Mouse (Mus musculus) CH12.LX (cell line): ENCODE measurements around the gene Rasal1. TPM values are rescaled to one million over a fixed set of nuclear protein-coding genes. Genes with fewer than 3 reads are reported as not detected.

Experiments used
- DNase-seq: peaks from one replicate; pipeline ENCODE4 v3.0.0-alpha.2; 2013; ENCODE audit errors: extremely low read depth
- H3K27ac ChIP-seq: 2 replicates; pipeline ENCODE4 v1.5.1; 2012; ENCODE audit warnings: low read depth, mild to moderate bottlenecking, control low read depth, moderate library complexity; ENCODE audit not compliant: insufficient read depth
- H3K27me3 ChIP-seq: replicated peaks from 2 replicates; pipeline ENCODE3; 2012; ENCODE audit warnings: inconsistent platforms
- H3K36me3 ChIP-seq, 2 experiments: replicated peaks in 1 of 2; 2 replicates each; pipeline versions ENCODE3 to v1.6.1; 2012; ENCODE audit warnings: inconsistent platforms in 1 of 2, low read length in 1 of 2, mild to moderate bottlenecking in 1 of 2, mixed read lengths in 1 of 2, moderate library complexity in 1 of 2; ENCODE audit not compliant: control insufficient read depth in 1 of 2, insufficient read depth in 1 of 2
- H3K4me1 ChIP-seq, 2 experiments: 2 replicates each; pipeline ENCODE4 v1.6.1; 2012; ENCODE audit warnings: inconsistent platforms in 1 of 2, moderate library complexity in 1 of 2; ENCODE audit not compliant: insufficient read depth in 2 of 2, control insufficient read depth in 1 of 2
- H3K4me2 ChIP-seq: 2 replicates; pipeline ENCODE4 v1.6.1; 2012; ENCODE audit warnings: low read depth, mild to moderate bottlenecking, control low read depth; ENCODE audit not compliant: poor library complexity, insufficient read depth, severe bottlenecking
- H3K4me3 ChIP-seq, 3 experiments: fragments of 150-350 bp in 1 of 3; sonication (generic) in 1 of 3; replicated peaks in 1 of 3; 2 replicates each; pipeline versions ENCODE3 to v1.5.1; 2011 to 2012; ENCODE audit warnings: low read depth in 2 of 3, low read length in 2 of 3, mild to moderate bottlenecking in 2 of 3, moderate library complexity in 2 of 3, control low read depth in 1 of 3, improper control_type of control experiment in 1 of 3, inconsistent platforms in 1 of 3, mixed read lengths in 1 of 3; ENCODE audit not compliant: poor library complexity in 1 of 3
- H3K79me2 ChIP-seq: replicated peaks from 2 replicates; pipeline ENCODE4 v1.6.1; 2012; ENCODE audit warnings: mild to moderate bottlenecking, moderate library complexity; ENCODE audit not compliant: control insufficient read depth, poor library complexity, insufficient read depth, severe bottlenecking; ENCODE audit errors: extremely low read depth
- H3K9ac ChIP-seq: 2 replicates; pipeline ENCODE4 v1.6.1; 2012; ENCODE audit warnings: low read depth, mild to moderate bottlenecking, control low read depth, moderate library complexity; ENCODE audit not compliant: insufficient read depth
- H3K9me3 ChIP-seq: replicated peaks from 2 replicates; pipeline ENCODE3; 2012; ENCODE audit warnings: low read length, inconsistent platforms, mixed read lengths
- BHLHE40 ChIP-seq: IDR thresholded peaks from 2 replicates; pipeline ENCODE4 v1.6.1; 2011; ENCODE audit warnings: mild to moderate bottlenecking, low read depth, low read length, improper control_type of control experiment
- CTCF ChIP-seq, 2 experiments: IDR thresholded peaks in 1 of 2; conservative IDR thresholded peaks in 1 of 2; 2 replicates each; pipeline ENCODE4 v1.5.1; 2011 to 2012; ENCODE audit warnings: low read depth in 2 of 2, low read length in 2 of 2, improper control_type of control experiment in 1 of 2, inconsistent platforms in 1 of 2, mild to moderate bottlenecking in 1 of 2, moderate library complexity in 1 of 2
- E2F4 ChIP-seq: IDR thresholded peaks from 2 replicates; pipeline ENCODE4 v1.6.1; 2011; ENCODE audit warnings: low read depth, low read length, improper control_type of control experiment; ENCODE audit not compliant: insufficient replicate concordance
- ELF1 ChIP-seq: IDR thresholded peaks from 2 replicates; pipeline ENCODE4 v1.6.1; 2014; ENCODE audit warnings: low read depth, mild to moderate bottlenecking, inconsistent platforms, low read length, improper control_type of control experiment
- MAX ChIP-seq: IDR thresholded peaks from 2 replicates; pipeline ENCODE4 v1.6.1; 2011; ENCODE audit warnings: low read length, improper control_type of control experiment
- MEF2A ChIP-seq: IDR thresholded peaks from 2 replicates; pipeline ENCODE4 v1.6.1; 2014; ENCODE audit warnings: low read depth, mild to moderate bottlenecking, inconsistent platforms, low read length, improper control_type of control experiment, borderline replicate concordance
- MYC ChIP-seq: IDR thresholded peaks from 2 replicates; pipeline ENCODE4 v1.6.1; 2011; ENCODE audit warnings: low read depth, mild to moderate bottlenecking, improper control_type of control experiment, low read length
- NELFE ChIP-seq: IDR thresholded peaks from 2 replicates; pipeline ENCODE4 v1.6.1; 2011; ENCODE audit warnings: low read depth, low read length, improper control_type of control experiment
- RAD21 ChIP-seq: IDR thresholded peaks from 2 replicates; pipeline ENCODE4 v1.6.1; 2011; ENCODE audit warnings: low read depth, mild to moderate bottlenecking, low read length, improper control_type of control experiment, moderate library complexity
- SIN3A ChIP-seq: IDR thresholded peaks from 2 replicates; pipeline ENCODE4 v1.6.1; 2012; ENCODE audit warnings: low read length, improper control_type of control experiment, inconsistent platforms
- SMC3 ChIP-seq: IDR thresholded peaks from 2 replicates; pipeline ENCODE4 v1.6.1; 2011; ENCODE audit warnings: low read depth, low read length, improper control_type of control experiment
- TBP ChIP-seq: conservative IDR thresholded peaks from 2 replicates; pipeline ENCODE4 v1.6.1; 2011; ENCODE audit warnings: low read depth, low read length, improper control_type of control experiment
- TCF12 ChIP-seq: IDR thresholded peaks from 2 replicates; pipeline ENCODE4 v1.6.1; 2014; ENCODE audit warnings: low read depth, mild to moderate bottlenecking, inconsistent platforms, low read length, improper control_type of control experiment
- USF1 ChIP-seq: IDR thresholded peaks from 2 replicates; pipeline ENCODE4 v1.6.1; 2014; ENCODE audit warnings: low read depth, mild to moderate bottlenecking, inconsistent platforms, low read length, improper control_type of control experiment
- ZC3H11A ChIP-seq: IDR thresholded peaks from 2 replicates; pipeline ENCODE4 v1.6.1; 2012; ENCODE audit warnings: low read depth, mild to moderate bottlenecking, inconsistent platforms, low read length, improper control_type of control experiment
- ZKSCAN1 ChIP-seq: IDR thresholded peaks from 2 replicates; pipeline ENCODE4 v1.6.1; 2012; ENCODE audit warnings: low read depth, inconsistent platforms, low read length, improper control_type of control experiment, borderline replicate concordance
- dilution Hi-C: fragments of 300-500 bp; cut with MboI; formaldehyde crosslinking; loops from 2 replicates; pipeline ENCODE4 v1.14.3; 2020; ENCODE audit warnings: low sequenced_read_pairs; ENCODE audit not compliant: extremely low pct_unique_long_range_greater_than_20kb, extremely low pct_ligation_motif_present
- in situ Hi-C: fragments of 300-500 bp; cut with MboI; formaldehyde crosslinking; loops from 3 replicates; pipeline ENCODE4 v1.14.3; 2019; ENCODE audit warnings: low sequenced_read_pairs, low pct_ligation_motif_present, low pct_unique_long_range_greater_than_20kb, mixed read lengths
- polyA plus RNA-seq: library from polyadenylated mRNA; unstranded; fragments of >175 nt; gene quantifications from 2 replicates; pipeline ENCODE4 v1.2.1, GENCODE M21; 2012; ENCODE audit warnings: low read depth; ENCODE audit not compliant: insufficient read length
- total RNA-seq, 2 experiments: library from RNA; depleted of rRNA; stranded (reverse); fragments of 300-350 nt in 1 of 2; fragments of >200 nt in 1 of 2; gene quantifications; 2 replicates each; pipeline ENCODE4 v1.2.3; 2012 to 2014

The Rasal1 gene
- total and polyA plus RNA-seq, 3 experiments = 11.7 to 21.4 (median 15.6) TPM

DNA sequence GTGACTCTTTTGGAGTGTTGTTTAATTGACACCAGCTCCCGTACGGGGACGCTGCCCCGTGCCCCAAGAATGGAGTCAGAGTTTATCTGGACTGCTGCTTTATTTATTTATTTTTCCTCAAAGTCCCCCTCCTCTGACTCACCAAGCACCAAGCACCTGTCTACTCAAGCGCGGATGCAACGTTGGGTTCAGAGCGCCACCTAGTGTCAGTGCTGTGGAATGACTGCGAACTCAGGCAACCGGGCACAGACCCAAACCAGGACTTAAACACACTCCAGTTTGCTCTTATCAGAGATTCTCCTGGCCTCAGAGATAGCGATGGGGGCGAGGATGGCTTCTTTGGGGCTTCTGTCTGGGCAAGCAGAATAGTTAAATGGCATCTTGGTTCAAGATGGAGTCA is 25.0 kb downstream of the Rasal1 start:
- H3K79me2 ChIP-seq = no peaks in the 10 kb centered on the region
- peaks cover 6% of the 10 kb centered on the region for H3K9me3 ChIP-seq
- no peak overlapping the region for H3K4me3 ChIP-seq
- no peaks in the 10 kb centered on the region for H3K27me3 ChIP-seq
- dilution Hi-C loops (no loop called here), in situ Hi-C loops (no loop called here)
- H3K27ac ChIP-seq = no peak overlapping the region
- no peak overlapping the region for H3K9ac ChIP-seq
- no peak overlapping the region for H3K4me2 ChIP-seq
- peaks cover 47 to 93% of the 10 kb centered on the region in 2 experiments for H3K36me3 ChIP-seq
- peak; percentile 81 for DNase-seq
- 0 out of 2 replicates have a peak, but pooled peaks have one; percentile 13 for TF ChIP-seq MAX
- 0 out of 2 replicates have a peak, but pooled peaks have one; percentile 37 for TF ChIP-seq TCF12
- TF ChIP-seq MEF2A = peak; percentile 48; the same call in 1 of the 2 replicates
- peak; percentile 97 for TF ChIP-seq SMC3
- TF ChIP-seq USF1 = no peak
- TF ChIP-seq ZC3H11A = peak; percentile 78
- peak; percentile 96 for TF ChIP-seq RAD21
- TF ChIP-seq TBP = no peak
- peak; percentile 44; the same call in 1 of the 2 replicates for TF ChIP-seq SIN3A
- TF ChIP-seq NELFE = peak; percentile 38; the same call in 1 of the 2 replicates
- TF ChIP-seq ELF1 = no peak
- peak; percentile 88 to 97 for TF ChIP-seq CTCF (conservative IDR thresholded peaks at IDR 0.05 in 1 of 2, IDR thresholded peaks at IDR 0.05 in 1 of 2; ENCODE audit: low read depth in 2 of 2, low read length in 2 of 2)
- TF ChIP-seq BHLHE40 = peak; percentile 16; the same call in 1 of the 2 replicates
- no peak for TF ChIP-seq ZKSCAN1
- H3K4me1 ChIP-seq = peaks cover 4 to 33% of the 10 kb centered on the region in 2 experiments; a peak in 2 of 4 replicates

DNA sequence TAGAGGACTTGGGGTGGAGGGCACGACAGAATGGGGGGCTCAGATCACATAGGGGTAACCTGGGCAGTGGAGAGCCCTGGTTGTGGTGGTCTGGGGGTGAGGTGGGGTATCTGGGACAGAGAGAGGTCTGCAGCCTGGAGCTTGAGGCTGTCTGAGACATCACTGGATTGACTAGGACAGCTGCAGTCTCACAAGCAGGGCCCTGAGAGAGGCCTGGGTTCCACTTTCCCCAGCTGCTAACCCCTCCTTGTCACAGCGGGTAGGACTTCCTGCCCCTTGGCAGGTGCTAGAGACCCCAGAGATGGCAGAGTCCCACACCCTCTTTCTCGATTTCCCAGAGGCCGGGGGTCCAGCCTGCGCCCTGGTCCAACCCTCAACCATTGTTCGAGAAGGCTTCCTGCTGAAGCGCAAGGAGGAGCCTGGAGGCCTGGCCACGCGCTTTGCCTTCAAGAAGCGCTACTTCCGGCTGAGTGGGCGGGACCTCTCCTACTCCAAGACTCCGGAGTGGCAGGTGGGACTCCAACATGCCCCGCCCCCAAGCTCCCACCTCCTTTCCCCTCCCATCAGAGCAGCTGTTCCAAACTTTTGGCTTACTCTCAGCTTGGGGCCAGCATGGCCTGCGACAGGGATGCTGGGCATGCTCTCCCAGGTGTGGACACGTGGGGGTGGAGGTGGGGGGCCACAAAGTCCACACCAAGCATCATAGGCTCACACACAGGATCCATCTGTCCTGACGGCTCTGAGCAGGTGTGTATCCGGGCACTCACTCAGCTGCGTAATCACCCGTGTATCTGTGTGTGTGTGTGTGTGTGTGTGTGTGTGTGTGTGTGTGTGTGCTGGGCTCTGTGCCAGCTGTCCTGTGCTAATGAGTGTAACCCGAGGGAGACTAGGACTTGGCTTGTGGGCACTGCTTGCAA is 25.9 kb downstream of the Rasal1 start:
- H3K9me3 ChIP-seq = peaks cover 6% of the 10 kb centered on the region
- peaks cover 4 to 31% of the 10 kb centered on the region in 2 experiments; a peak in 2 of 4 replicates for H3K4me1 ChIP-seq
- dilution Hi-C loops = no loop called here
- no peak overlapping the region for H3K4me3 ChIP-seq
- H3K79me2 ChIP-seq = no peaks in the 10 kb centered on the region
- no peak overlapping the region for H3K9ac ChIP-seq
- H3K27ac ChIP-seq = no peak overlapping the region
- DNase-seq = no peak
- in situ Hi-C loops = loop anchor here (5.0 kb wide), 1 partner anchor 38 kb away; the partner anchor contains the start of gene Dtx1
- no peak overlapping the region for H3K4me2 ChIP-seq
- TF ChIP-seq E2F4 = no peak
- TF ChIP-seq MYC = no peak
- no peaks in the 10 kb centered on the region for H3K27me3 ChIP-seq
- peaks cover 47 to 93% of the 10 kb centered on the region in 2 experiments for H3K36me3 ChIP-seq
